Mouse (Mus musculus): ENCODE results near the gene Ppm1e.

DNA sequence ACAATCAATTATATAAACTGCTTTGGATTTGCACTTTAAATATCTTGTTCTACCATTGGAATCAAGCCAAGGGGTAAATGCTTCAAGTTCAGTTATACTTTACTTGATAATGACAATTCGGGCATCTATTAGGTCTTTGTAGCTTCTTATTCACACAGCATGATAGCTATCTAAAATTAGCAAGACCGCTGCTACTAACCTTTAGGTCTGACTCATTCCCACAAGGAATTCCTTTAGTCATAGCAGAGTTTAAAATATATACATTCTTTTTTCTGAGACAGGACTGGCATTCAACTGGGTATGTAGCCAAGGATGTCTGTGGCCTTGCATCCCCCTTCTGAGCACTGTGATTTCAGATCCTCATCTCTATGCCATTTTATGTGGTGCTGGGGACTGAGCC lies 48.5 kb downstream of the Ppm1e start:
- TF ChIP-seq CTCF (conservative IDR thresholded peaks at IDR 0.05; ENCODE audit: insufficient read depth, insufficient read length, low read depth, low read length) (no peak), POLR2A (IDR thresholded peaks at IDR 0.05; ENCODE audit: low read depth, low read length) (no peak)
